25 mouse cellular contexts compared by ENCODE assay signal in the genomic region with DNA sequence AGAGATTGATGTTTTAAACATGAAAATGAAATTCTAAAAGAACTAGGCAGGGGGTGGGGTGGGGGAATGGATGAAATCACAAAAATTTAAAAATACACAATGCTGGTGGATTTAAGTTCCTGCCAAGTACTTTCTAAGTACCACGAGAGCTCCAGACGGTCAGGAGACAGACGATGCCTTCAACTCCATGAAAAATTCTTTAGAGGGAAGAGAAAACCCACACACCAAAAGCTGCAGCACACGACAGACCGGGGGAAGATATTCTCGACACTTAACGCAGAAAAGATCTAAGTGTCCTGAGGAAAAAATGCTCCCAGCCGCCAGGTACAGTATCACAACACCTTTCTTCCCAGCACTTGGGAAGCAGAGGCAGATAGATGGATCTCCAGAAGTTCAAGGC.
A peak's percentile ranks its signal among the peaks of the same experiment; 100 is the strongest.
DNase-seq lines count a peak whose midpoint lies in the region; TF ChIP-seq lines count a peak whose summit lies in the region.
"Had no signal": no experiment of that assay in that cellular context is flagged by ENCODE, and none has a peak within 500 bp of the region (broad histone marks: within the 10 kb centered on the region; RNA-seq: fewer than 3 reads in every experiment).

No protein-coding gene starts in this region.

- DNase-seq in layer of hippocampus, adult 2 months (ENCODE audit: low spot score in 2 of 2), result peak; percentile 26 to 55
- DNase-seq in layer of hippocampus, postnatal 25 days (ENCODE audit: extremely low spot score in 1 of 2, low spot score in 1 of 2), result no peak
- peak; percentile 89 for DNase-seq in brain, adult 2 months (ENCODE audit: low read depth, low spot score)
- DNase-seq in left cerebral cortex, adult 18-20 months (ENCODE audit: low spot score in 2 of 2), result peak; percentile 41 to 66
- peak; percentile 55 for DNase-seq in right cerebral cortex, postnatal 25 days
- DNase-seq in urinary bladder, postnatal 4 days (ENCODE audit: low spot score in 2 of 2), result no peak
- no peak for DNase-seq in adrenal gland, adult (ENCODE audit: inconsistent age in 2 of 2, low spot score in 1 of 2)
- DNase-seq: adrenal gland, adult 8-10 months; B cell, adult 2 months; cerebellum, adult 18-20 months; cerebellum, postnatal 25 days; gastrocnemius, adult 2 months; heart, postnatal 36 days; kidney, adult 18-20 months; liver; lung, postnatal 4 days; midbrain, embryonic 14.5 days; spleen, adult 18-20 months had no signal

- no peak overlapping the region for H3K4me3 ChIP-seq in layer of hippocampus, adult 2 months
- H3K4me3 ChIP-seq: embryonic facial prominence, embryonic 12.5 days; gastrocnemius, adult 2 months; heart, embryonic 15.5 days; hindbrain, embryonic 13.5 days; limb, embryonic 10.5 days; liver, embryonic 15.5 days; lung, embryonic 15.5 days had no signal

- no peak overlapping the region for H3K27ac ChIP-seq in layer of hippocampus, adult 2 months
- H3K27ac ChIP-seq: embryonic facial prominence, embryonic 12.5 days; gastrocnemius, adult 2 months; heart, embryonic 15.5 days; hindbrain, embryonic 13.5 days; kidney, postnatal 0 days; limb, embryonic 10.5 days; liver, embryonic 15.5 days; lung, embryonic 15.5 days had no signal

- no peak for TF ChIP-seq CTCF in layer of hippocampus, adult 2 months (conservative IDR thresholded peaks at IDR 0.05)

Comparison
In these comparisons a context has a peak if more than half of its experiments do, and no peak if none do; other contexts are left out.
1. DNase-seq: peak in layer of hippocampus, adult 2 months (2 of 2), brain, adult 2 months (single experiment), left cerebral cortex, adult 18-20 months (2 of 2) and right cerebral cortex, postnatal 25 days (single experiment); none in layer of hippocampus, postnatal 25 days (0 of 2), urinary bladder, postnatal 4 days (0 of 2) and adrenal gland, adult (0 of 2).